Mouse (Mus musculus): ENCODE results near the gene Olfr508. TPM values are rescaled to one million over a fixed set of nuclear protein-coding genes. Genes with fewer than 3 reads are reported as not detected.
"Not testable (repeated sequence)": the region's sequence is repeated elsewhere in the genome, so short reads cannot be mapped to it uniquely, and the experiment has no call there.

Olfr508 gene
- polyA plus RNA-seq (2015; fragmentation: Nextera tagmentation; extraction: Ambion mirVana): not detected in 2 replicates

- no peaks in the 10 kb centered on the region for H3K9me3 ChIP-seq
- H3K36me3 ChIP-seq: no peaks in the 10 kb centered on the region
- no peak within 1 kb of the TSS for H3K27ac ChIP-seq
- H3K27me3 ChIP-seq: no peaks in the 10 kb centered on the region
- no peak within 1 kb of the TSS for H3K9ac ChIP-seq
- WGBS: 72% methylated on average over 3 of the region's 3 CpGs
- no peak within 1 kb of the TSS for H3K4me3 ChIP-seq
- ATAC-seq (ENCODE audit: borderline replicate concordance, extremely low read depth, low FRiP score, low TSS enrichment): no peak
- no peaks in the 10 kb centered on the region for H3K4me1 ChIP-seq
- H3K4me2 ChIP-seq: no peak within 1 kb of the TSS
Observed at GRCm38 (mm10) chr7:108629694-108630093, at the start of gene Olfr508. Gene Olfr508 (plus strand): TSS chr7:108629994.

- Histone ChIP-seq H3K4me1 (no peaks in the 10 kb centered on the region), H3K27me3 (no peaks in the 10 kb centered on the region), H3K4me3 (no peak overlapping the region), H3K27ac (no peak overlapping the region), H3K4me2 (no peak overlapping the region), H3K9ac (no peak overlapping the region), H3K36me3 (no peaks in the 10 kb centered on the region), H3K9me3 (no peaks in the 10 kb centered on the region)
- 100% methylated on average over 1 of the region's 1 CpGs for WGBS
- no peak for ATAC-seq (ENCODE audit: borderline replicate concordance, extremely low read depth, low FRiP score, low TSS enrichment)
Observed at GRCm38 (mm10) chr7:108589797-108590196, 40.0 kb upstream of the Olfr508 start.

- ATAC-seq (ENCODE audit: borderline replicate concordance, extremely low read depth, low FRiP score, low TSS enrichment); H3K36me3 ChIP-seq; H3K9ac ChIP-seq; H3K4me2 ChIP-seq; H3K9me3 ChIP-seq; H3K4me3 ChIP-seq; H3K27ac ChIP-seq; H3K27me3 ChIP-seq; H3K4me1 ChIP-seq: not testable (repeated sequence)
- WGBS: 70% methylated on average over 3 of the region's 3 CpGs
Observed at GRCm38 (mm10) chr7:108601916-108602315, 27.9 kb upstream of the Olfr508 start.

- no peaks in the 10 kb centered on the region for H3K9me3 ChIP-seq
- no peak within 1 kb of the TSS for H3K27ac ChIP-seq
- H3K36me3 ChIP-seq: no peaks in the 10 kb centered on the region
- H3K27me3 ChIP-seq: no peaks in the 10 kb centered on the region
- no peak within 1 kb of the TSS for H3K9ac ChIP-seq
- no peak within 1 kb of the TSS for H3K4me3 ChIP-seq
- H3K4me1 ChIP-seq: no peaks in the 10 kb centered on the region
- no peak for ATAC-seq (ENCODE audit: borderline replicate concordance, extremely low read depth, low FRiP score, low TSS enrichment)
- no peak within 1 kb of the TSS for H3K4me2 ChIP-seq
Observed at GRCm38 (mm10) chr7:108610487-108610886, 19.3 kb upstream of the Olfr508 start, which contains the start of gene Olfr506. Gene Olfr506 (plus strand): TSS chr7:108610787.

GRCm38 (mm10) chr7:108614110-108614509, 15.7 kb upstream of the Olfr508 start:
- Histone ChIP-seq H3K4me2 (no peak overlapping the region), H3K4me1 (no peaks in the 10 kb centered on the region), H3K9ac (no peak overlapping the region), H3K4me3 (no peak overlapping the region), H3K9me3 (no peaks in the 10 kb centered on the region), H3K27me3 (no peaks in the 10 kb centered on the region), H3K27ac (no peak overlapping the region), H3K36me3 (no peaks in the 10 kb centered on the region)
- 84% methylated on average over 2 of the region's 2 CpGs for WGBS
- ATAC-seq (ENCODE audit: borderline replicate concordance, extremely low read depth, low FRiP score, low TSS enrichment): no peak

GRCm38 (mm10) chr7:108616781-108617180, 13.0 kb upstream of the Olfr508 start:
- not testable (repeated sequence) for H3K4me3 ChIP-seq; H3K9ac ChIP-seq; H3K36me3 ChIP-seq; H3K27ac ChIP-seq; H3K4me2 ChIP-seq; ATAC-seq (ENCODE audit: borderline replicate concordance, extremely low read depth, low FRiP score, low TSS enrichment); H3K27me3 ChIP-seq; H3K4me1 ChIP-seq; H3K9me3 ChIP-seq
- WGBS: 62% methylated on average over 3 of the region's 3 CpGs

GRCm38 (mm10) chr7:108621514-108621913, 8.3 kb upstream of the Olfr508 start, which contains the start of gene Olfr507:
Gene Olfr507 (plus strand): TSS chr7:108621814.
- no peaks in the 10 kb centered on the region for H3K4me1 ChIP-seq
- no peak within 1 kb of the TSS for H3K4me2 ChIP-seq
- 57% methylated on average over 2 of the region's 2 CpGs for WGBS
- no peak for ATAC-seq (ENCODE audit: borderline replicate concordance, extremely low read depth, low FRiP score, low TSS enrichment)
- H3K9ac ChIP-seq: no peak within 1 kb of the TSS
- H3K9me3 ChIP-seq: no peaks in the 10 kb centered on the region
- H3K27ac ChIP-seq: no peak within 1 kb of the TSS
- no peaks in the 10 kb centered on the region for H3K36me3 ChIP-seq
- no peaks in the 10 kb centered on the region for H3K27me3 ChIP-seq
- no peak within 1 kb of the TSS for H3K4me3 ChIP-seq

GRCm38 (mm10) chr7:108651806-108652205, 22.0 kb downstream of the Olfr508 start, which contains the start of gene Olfr509:
Gene Olfr509 (minus strand): TSS chr7:108651906.
- H3K9me3 ChIP-seq: no peaks in the 10 kb centered on the region
- H3K4me3 ChIP-seq: no peak within 1 kb of the TSS
- H3K36me3 ChIP-seq: no peaks in the 10 kb centered on the region
- no peak within 1 kb of the TSS for H3K4me2 ChIP-seq
- no peaks in the 10 kb centered on the region for H3K27me3 ChIP-seq
- ATAC-seq (ENCODE audit: borderline replicate concordance, extremely low read depth, low FRiP score, low TSS enrichment): no peak
- no peak within 1 kb of the TSS for H3K27ac ChIP-seq
- no peaks in the 10 kb centered on the region for H3K4me1 ChIP-seq
- no peak within 1 kb of the TSS for H3K9ac ChIP-seq

- ATAC-seq (ENCODE audit: borderline replicate concordance, extremely low read depth, low FRiP score, low TSS enrichment): no peak
- 87% methylated on average over 3 of the region's 3 CpGs for WGBS
- Histone ChIP-seq H3K4me2 (no peak overlapping the region), H3K27ac (no peak overlapping the region), H3K27me3 (no peaks in the 10 kb centered on the region), H3K4me3 (no peak overlapping the region), H3K9me3 (no peaks in the 10 kb centered on the region), H3K4me1 (no peaks in the 10 kb centered on the region), H3K36me3 (no peaks in the 10 kb centered on the region), H3K9ac (no peak overlapping the region)
Observed at GRCm38 (mm10) chr7:108662419-108662818, 32.6 kb downstream of the Olfr508 start.

GRCm38 (mm10) chr7:108666118-108666517, 36.3 kb downstream of the Olfr508 start, which contains the start of gene Olfr510:
Gene Olfr510 (plus strand): TSS chr7:108666418.
- Histone ChIP-seq H3K9me3 (no peaks in the 10 kb centered on the region), H3K27me3 (no peaks in the 10 kb centered on the region), H3K4me3 (no peak within 1 kb of the TSS), H3K27ac (no peak within 1 kb of the TSS), H3K4me2 (no peak within 1 kb of the TSS), H3K9ac (no peak within 1 kb of the TSS), H3K36me3 (no peaks in the 10 kb centered on the region), H3K4me1 (no peaks in the 10 kb centered on the region)
- no peak for ATAC-seq (ENCODE audit: borderline replicate concordance, extremely low read depth, low FRiP score, low TSS enrichment)
- whole genome bisulfite sequencing: 80% methylated on average over 1 of the region's 1 CpGs

- Histone ChIP-seq H3K27ac (no peak overlapping the region), H3K36me3 (no peaks in the 10 kb centered on the region), H3K4me2 (no peak overlapping the region), H3K9me3 (no peaks in the 10 kb centered on the region), H3K4me1 (no peaks in the 10 kb centered on the region), H3K27me3 (no peaks in the 10 kb centered on the region), H3K9ac (no peak overlapping the region), H3K4me3 (no peak overlapping the region)
- 53% methylated on average over 1 of the region's 1 CpGs for WGBS
- no peak for ATAC-seq (ENCODE audit: borderline replicate concordance, extremely low read depth, low FRiP score, low TSS enrichment)
Observed at GRCm38 (mm10) chr7:108671058-108671457, 41.3 kb downstream of the Olfr508 start.

- Histone ChIP-seq H3K4me2 (no peak overlapping the region), H3K36me3 (no peaks in the 10 kb centered on the region), H3K9me3 (no peaks in the 10 kb centered on the region), H3K4me1 (no peaks in the 10 kb centered on the region), H3K27me3 (no peaks in the 10 kb centered on the region), H3K4me3 (no peak overlapping the region), H3K27ac (no peak overlapping the region), H3K9ac (no peak overlapping the region)
- no peak for ATAC-seq (ENCODE audit: borderline replicate concordance, extremely low read depth, low FRiP score, low TSS enrichment)
- WGBS: 79% methylated on average over 4 of the region's 4 CpGs
Observed at GRCm38 (mm10) chr7:108678886-108679285, 49.1 kb downstream of the Olfr508 start.
